Mouse (Mus musculus) retina, adult 2 months (tissue): Measurements from ENCODE around the gene Ace.
A peak's percentile ranks its signal among the peaks of the same experiment; 100 is the strongest.
"Not testable (repeated sequence)": the region's sequence is repeated elsewhere in the genome, so short reads cannot be mapped to it uniquely, and the experiment has no call there.

Source experiments
- DNase-seq: peaks from one replicate; pipeline ENCODE4 v3.0.0-alpha.2; 2012; ENCODE audit warnings: low read depth, low spot score

Gene Ace

DNA sequence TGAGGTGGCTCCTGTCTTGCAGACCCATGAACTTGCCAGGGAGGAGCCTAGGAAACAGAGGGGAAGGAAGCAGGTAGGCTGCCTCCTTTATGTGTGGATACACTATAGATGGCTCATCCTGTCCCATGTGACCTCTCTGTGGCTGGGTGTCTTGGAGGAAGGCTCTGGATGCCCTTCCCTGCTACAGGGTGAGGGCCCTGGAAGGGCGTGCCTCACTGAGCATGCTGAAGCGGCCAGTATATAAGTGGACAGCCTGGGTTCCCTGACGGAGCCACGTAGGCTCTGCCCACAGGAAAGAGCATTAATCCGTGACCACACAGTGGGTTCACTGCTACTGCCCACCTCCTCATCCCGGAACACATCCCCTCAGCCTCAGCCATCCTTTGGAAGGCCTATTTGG lies 21.7 kb downstream of the Ace start:
- DNase-seq: no peak

DNA sequence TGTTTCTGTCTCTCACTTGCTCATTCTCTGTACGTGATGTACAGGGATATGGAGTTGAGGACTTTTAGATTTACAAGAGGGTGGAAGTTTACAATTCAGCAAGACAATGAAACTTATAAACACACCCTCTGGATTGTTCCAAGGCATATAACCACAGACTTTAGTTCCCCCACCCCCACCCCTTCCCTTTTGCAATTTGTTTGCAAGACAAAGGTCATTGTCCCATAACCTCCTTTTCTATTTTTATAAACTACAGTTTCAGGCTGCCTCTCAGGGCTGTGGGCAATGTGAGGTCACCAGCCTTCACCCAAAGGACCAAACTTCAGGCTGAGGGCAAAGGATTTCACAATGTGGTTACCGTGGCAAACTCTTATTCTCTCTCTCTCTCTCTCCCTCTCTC lies 22.5 kb downstream of the Ace start:
- no peak for DNase-seq

DNA sequence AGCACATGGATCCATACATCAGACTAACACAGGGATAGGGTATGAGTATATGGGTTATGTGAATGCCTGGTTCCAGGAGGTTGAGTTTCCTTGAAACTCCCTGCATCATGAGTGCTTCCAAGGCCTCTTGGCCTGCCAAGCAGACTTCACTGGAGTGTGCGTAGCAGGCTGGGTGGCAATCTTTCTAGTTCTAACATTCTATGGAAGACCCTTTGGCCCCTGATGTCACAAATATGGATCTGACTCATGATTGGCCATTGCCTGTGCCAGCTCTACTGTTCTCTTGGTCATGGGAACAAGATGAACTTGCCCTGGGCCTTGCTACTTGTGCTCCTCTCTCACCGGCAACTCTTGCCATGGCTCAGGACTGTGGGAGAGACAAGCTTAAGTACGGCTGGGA lies 26.6 kb downstream of the Ace start, which contains the start of gene Ace3:
Ace3 (plus strand) TSS at position 301 of the 400 bp plus-strand sequence.
- DNase-seq: no peak

DNA sequence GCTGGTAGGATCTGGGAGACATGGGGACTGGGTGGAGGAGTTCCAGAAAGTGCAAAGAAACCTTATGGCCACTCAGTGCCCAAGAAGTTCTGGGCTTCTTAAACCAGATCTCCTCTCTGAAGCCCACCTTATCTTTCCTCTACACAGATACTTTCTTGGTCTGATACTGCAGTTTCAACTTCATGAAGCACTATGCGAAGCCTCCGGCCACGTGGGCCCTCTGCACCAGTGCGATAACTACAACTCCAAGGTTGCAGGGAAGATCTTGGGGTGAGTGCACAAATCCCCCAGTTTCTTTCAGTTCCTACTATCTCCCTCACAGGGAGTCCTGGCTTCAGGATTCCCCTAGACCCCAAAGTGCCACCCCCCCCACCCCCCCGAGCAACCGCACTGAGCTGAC lies 32.3 kb downstream of the Ace start:
- no peak for DNase-seq

DNA sequence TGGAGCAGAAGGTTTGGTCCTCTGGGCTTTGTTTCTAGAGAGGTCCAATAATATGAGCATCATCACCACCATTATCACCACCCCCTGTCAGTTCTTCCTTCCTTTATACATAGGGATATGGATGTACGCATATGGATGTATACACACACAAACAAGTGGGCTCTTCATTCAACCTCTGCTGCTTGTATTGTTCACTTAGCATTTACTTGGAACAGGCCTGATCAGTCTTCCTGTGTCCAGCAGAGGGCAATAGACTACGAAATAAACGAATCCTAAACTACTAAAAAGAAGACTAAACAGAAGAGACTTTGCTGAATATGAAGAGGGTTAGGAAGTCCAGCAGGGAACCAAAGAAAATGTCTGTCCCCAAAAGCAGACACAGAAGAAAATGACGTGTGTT lies 34.0 kb downstream of the Ace start:
- DNase-seq: no peak

DNA sequence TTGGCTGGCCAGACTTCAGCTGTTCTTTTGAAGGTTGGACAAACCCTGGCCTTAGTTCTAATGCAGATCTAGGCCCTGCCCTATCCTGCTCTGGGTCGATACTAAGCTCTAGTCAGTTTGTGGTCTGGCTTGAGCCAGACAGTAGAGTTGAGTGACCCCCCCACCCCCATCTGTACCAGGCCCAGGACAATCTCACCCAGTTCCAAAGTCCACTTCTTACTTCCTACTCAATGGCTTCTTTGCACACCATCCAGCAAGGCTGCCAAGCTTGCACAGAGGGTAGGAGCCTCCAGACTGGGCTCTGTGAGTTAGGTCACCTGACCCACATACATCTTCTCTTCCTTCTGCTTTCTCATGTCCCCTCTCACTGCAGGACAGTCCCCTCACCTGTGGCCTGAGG lies 36.8 kb downstream of the Ace start:
- DNase-seq: no peak

DNA sequence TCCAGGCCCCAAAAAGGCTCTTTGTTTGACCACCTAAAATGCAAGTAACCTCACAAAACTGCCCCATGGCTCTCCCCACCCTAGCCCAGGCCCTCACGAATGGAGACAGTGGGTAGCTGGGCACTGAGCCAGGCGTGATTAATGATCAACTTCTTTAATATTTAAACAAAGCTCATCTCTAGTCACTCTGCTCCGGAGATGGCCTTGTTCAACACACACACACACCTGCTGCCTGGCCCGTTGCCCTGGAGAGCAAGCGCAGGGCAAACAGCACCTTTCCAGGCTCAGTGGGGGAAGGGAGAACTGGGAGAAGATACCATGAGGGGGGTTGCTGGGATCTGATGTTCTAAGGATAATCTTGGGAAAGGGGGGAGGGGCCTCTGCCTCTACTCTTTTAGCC lies 38.2 kb downstream of the Ace start:
- DNase-seq: no peak

DNA sequence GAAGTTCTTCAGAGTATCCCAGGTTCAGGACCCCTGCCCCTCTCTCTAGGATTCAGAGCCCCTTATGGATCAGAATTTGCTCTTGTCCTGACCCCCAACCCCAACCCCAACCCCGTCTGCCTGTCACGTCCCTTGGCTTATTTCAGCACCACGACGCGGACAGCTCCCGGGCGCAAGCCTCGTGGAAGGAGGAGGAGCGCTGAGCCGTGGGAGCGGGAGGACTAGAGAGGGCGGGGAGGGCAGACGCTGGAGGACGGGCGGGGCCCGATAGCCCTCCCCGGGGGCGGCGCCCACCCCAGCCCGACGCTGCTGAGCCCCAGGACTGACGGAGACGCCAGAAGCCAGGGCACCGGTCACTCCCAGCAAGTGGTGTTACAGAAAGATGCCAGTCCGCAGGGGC lies 40.1 kb downstream of the Ace start, which contains the start of gene Kcnh6:
Kcnh6 (plus strand) TSS at position 304 of the 400 bp plus-strand sequence.
- DNase-seq: no peak

DNA sequence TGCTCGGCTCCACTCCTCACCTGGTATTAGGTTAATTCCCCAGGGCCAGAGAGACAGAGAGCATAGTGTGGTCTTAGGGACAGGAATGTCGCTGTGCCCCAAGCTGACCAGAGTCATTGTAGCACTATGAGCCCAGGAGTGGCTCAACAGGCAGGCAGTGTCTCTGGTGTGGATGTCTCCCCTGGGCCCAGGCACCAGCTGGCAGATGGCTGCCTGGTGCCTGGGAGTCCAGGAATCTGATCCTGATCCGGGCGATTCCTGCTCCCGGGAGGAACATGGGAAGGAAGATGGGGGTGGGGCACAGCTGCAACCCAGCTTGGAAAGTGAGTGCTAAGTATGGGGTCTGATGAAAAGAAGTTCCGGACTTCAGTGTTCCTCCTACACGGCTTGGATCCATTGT lies 45.0 kb downstream of the Ace start:
- DNase-seq: no peak

DNA sequence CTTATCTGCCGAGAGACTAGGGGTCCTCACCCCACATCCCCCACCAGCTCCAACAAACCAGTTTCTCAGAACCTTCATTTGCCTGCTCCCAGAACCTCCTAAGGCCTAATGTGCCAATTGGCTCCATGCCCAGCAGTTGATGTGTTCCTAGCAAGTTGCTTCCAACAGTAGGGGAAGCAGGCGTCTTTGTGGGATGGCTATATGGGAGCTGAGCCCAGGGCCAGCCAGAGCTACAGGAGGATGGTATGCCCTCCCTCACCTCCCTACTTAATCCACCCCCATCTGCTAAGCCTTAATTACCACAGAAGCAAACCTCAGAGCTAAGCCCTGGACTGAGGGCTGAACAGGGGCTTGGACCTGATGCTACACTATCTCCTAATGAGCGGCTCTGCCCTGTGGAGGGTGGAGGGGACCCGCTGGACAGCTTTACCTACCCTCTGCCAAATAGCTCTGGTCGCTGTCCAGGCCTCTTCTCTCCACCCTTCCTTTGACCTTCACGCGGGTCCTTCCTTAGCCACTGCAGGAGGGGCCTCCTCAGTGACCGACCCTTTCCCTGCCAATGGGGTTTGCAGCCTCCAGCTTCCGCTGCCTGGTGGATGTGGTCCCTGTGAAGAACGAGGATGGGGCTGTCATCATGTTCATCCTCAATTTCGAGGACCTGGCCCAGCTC lies 45.9 kb downstream of the Ace start:
- DNase-seq: peak; percentile 64

DNA sequence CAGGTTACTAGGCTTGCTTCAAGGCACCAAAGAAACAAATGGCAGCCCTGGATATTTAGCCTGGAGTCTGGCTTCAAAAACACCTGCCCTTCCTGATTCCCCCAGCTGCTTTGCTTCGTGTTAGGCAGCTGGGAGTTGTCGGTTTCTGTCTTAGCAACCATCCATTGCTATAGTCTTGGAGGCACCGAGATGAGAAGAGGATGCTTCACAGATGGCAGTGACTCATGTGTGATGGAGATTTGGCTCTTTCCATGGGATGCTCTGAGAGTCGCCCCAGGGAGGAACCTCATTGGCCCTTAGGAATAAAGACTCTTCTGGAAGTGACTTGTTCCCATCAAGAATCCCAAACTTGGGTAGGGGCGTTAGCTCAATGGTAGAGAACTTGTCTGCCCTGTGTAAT lies 48.7 kb downstream of the Ace start:
- no peak for DNase-seq

DNA sequence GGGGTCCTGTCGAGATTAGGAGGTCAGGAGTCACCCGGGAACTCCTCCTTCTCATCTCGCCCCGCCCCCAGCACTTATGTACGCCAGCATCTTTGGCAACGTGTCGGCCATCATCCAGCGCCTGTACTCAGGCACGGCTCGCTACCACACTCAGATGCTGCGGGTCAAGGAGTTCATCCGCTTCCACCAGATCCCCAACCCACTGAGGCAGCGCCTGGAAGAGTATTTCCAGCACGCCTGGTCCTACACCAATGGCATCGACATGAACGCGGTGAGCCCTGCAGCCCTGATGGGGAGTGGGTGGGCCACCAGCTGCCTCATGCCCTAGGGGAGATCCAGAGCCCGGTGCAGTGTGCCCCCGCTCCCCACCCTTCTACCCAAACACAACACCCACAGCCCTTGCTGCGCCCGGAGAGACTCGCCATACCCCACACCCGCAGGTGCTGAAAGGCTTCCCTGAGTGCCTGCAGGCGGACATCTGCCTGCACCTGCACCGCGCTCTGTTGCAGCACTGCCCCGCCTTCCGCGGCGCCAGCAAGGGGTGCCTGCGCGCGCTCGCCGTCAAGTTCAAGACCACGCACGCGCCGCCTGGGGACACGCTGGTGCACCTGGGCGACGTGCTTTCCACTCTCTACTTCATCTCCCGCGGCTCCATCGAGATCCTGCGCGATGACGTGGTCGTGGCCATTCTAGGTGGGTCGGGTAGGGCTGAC lies 52.5 kb downstream of the Ace start:
- DNase-seq: no peak

DNA sequence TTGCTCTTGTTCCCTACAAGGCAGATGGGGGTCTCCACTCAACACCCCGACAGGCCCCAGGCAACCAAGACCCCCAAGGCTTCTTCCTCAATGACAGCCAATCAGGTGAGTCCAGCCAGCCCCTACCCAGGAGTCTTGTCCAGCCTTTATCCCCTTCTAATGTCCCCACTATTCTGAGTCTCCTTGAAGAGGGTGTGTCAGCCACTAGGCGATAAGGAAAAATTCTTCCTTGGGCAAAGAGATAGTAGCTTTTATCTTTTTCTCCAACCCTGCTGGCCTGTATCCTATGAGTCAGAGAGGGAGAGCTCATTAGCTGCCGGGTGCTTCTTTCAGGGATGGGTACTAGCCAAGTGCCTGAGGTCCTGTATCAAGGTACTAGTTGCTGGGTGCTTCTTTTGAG lies 58.0 kb downstream of the Ace start:
- no peak for DNase-seq

DNA sequence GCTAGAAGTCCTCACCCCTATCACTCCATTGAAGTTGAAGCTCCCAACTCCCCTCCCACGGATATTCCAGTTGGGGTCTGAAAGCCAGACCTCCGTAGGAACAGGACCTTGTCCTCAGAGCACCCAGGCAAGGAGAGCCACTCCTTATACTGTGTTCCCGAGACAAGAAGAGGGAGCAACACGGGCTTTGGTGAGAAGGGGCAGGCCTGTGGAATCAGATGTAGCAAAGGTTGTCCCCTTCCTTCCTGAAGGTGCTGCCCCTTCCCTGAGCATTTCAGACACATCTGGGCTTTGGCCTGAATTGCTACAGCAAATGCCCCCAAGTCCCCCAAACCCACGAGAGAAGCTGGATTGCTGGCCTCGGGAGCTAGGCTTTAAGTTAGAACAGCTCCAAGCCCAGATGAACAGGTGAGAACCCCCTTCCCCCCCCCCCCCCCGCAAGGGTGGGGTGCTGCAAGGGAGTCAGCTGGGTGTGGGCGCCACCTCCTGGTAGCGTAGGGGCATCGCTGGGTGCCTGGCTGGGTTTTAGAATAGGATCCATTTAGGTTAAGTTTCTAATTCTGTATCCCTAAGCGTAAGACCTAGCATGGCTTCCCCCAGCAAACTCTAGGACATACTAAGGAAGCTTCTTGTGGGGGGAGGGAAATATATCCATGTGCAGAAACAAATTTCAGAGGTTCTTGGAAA lies 58.9 kb downstream of the Ace start:
- DNase-seq: peak; percentile 50

DNA sequence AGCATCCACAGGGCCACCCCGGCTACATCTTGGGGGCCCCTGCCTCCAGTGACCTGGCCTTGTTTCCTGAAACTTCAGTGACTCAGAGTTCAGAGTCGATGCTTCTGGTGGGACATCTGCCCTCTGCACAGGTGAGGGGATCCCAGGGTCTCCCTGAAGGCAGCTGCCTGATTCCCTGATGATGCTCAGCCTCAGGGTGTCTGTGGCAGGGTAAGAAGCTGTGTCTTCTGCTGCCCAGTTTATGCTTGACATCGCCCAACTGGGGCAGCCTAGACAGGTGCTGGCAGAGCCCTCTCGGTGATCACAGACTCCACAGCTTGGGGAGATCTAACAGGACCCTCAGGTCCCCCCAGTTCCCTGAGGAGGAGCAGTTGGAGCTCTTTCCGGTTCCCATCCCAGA lies 59.9 kb downstream of the Ace start:
- DNase-seq: no peak

DNA sequence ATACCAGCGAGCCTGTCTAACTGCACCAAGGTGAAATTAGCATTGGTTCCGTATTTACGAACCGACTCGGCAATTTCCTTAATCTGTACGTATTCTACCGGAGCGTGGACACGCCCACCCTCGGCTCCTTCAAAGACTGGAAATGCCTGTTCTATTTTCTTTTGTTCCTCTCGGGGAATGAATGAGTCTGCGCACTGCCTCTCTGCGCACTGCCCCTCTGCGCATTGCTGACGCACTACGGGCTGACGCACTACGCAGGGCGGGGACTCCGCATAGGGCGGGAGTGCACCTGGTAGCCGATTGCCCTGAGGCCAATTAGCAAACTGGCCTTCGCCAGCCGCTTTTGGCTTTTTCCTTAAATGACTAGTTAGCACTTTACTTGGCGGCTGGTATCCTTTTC lies 64.3 kb downstream of the Ace start:
- not testable (repeated sequence) for DNase-seq

DNA sequence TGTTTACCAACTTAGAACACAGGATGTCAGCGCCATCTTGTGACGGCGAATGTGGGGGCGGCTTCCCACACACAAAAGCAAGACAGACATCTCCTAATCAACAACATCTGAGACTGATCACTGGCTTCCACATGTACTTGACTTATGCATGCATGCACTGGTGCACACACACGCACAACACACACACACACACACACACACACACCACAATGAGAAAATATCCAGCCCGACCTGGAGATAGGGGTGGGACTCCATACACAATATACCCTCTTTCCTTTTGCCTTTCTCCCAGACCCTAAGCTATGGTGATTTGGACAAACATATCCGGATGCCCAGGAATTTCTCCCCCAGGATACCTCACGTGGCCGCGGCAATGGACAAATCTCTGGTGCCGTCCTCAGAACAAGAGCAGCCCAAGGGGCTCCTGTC lies 65.8 kb downstream of the Ace start:
- DNase-seq: no peak

DNA sequence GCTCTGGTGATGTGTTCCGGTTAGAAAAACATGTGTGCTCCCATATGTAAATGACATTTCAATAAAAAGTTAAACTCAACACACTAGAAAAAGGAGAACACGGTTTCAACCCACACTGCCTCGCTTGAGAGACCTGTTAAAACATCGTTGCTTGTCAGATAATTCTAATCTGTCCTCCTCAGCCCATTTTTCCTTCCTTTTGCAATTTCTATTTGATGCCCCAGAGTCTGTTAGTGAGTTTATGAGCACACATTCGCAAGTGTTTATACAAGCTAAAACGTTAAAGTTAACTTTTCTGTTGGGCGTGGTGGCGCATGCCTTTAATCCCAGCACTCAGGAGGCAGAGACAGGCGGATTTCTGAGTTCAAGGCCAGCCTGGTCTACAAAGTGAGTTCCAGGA lies 67.2 kb downstream of the Ace start:
- DNase-seq: no peak

DNA sequence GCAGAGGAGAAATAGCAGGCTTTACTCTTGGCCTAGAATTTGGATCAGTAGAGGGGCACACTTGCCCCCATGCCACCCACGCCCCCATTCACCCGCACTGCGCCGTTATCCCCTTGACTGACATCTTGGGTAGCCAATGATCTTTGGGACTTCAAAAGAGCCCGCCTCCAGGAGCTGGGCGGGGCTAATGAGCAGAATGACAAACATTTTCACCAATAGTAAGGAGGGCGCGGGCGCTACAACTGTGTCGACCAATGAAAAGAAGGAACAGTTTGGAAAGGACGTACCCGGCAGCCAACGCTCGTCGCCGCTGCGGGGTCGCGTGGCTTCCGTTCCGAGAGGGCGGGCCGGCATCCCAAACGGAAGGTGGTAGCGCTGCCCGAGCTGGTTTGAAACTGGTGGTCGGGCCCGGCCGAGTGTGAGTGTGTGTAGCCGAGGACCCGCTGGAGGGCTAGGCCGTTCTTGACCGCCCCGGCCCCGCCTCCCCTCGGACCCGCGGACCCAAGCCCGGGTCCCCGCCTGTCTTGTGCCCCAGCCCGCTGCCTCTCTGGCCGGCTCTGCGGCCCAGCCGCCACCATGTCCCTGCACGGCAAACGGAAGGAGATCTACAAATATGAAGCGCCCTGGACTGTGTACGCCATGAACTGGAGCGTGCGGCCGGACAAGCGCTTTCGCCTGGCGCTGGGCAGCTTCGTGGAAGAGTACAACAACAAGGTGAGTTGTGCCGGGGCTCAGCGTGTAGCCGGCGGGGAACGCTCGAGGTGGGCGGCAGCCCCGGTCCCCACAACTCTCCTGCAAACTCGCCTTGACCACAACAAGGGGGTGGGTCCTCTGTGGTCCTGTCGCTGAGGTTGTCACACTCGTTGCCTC lies 69.0 kb downstream of the Ace start, which contains the start of gene Dcaf7:
Dcaf7 (plus strand) TSS at position 325 of the 870 bp plus-strand sequence.
- DNase-seq: peak; percentile 97

DNA sequence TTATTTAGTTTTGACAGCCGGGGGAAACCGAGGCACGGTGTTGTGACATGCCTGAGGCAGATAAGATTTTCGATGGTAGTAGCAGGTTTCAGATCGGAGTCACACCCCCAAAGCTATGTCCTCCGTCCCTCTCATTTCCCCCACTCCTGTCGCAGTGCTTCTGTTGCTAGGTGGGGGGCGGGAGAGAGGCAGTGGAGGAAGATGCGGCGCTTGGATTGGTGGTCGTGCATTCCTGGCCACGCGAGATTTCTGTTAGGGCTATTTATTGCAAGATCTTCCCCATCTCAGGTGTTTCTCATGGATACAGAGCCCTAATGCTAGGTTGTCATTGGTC lies 69.6 kb downstream of the Ace start:
- DNase-seq: peak; percentile 30
